Mouse (Mus musculus) testis, postnatal 10 days (tissue): ENCODE results near the gene Ap2a1.

ENCODE experiments used
- DNase-seq: peaks from one replicate; pipeline ENCODE4 v3.0.0; 2021; ENCODE audit warnings: low spot score

Gene Ap2a1

GRCm38 (mm10) chr7:44929204-44930151 lies at the start of gene Ap2a1:
TSS of gene Ap2a1 (minus strand) at chr7:44929496.
- peak; percentile 99 for DNase-seq

- no peak for DNase-seq
These were observed 49.0 kb upstream of the Ap2a1 start for GRCm38 (mm10) chr7:44978300-44978699.

GRCm38 (mm10) chr7:44975117-44975419 lies 45.8 kb upstream of the Ap2a1 start:
- DNase-seq: no peak

- DNase-seq: peak; percentile 89
These were observed 45.3 kb upstream of the Ap2a1 start, which contains the start of gene Cpt1c for GRCm38 (mm10) chr7:44974383-44975116. TSS of gene Cpt1c (minus strand) at chr7:44974851.

- DNase-seq: no peak
These were observed 44.3 kb upstream of the Ap2a1 start for GRCm38 (mm10) chr7:44973415-44974130.

- no peak for DNase-seq
These were observed 41.8 kb upstream of the Ap2a1 start for GRCm38 (mm10) chr7:44971142-44971541.

GRCm38 (mm10) chr7:44970231-44970691 lies 41.0 kb upstream of the Ap2a1 start:
- peak; percentile 88 for DNase-seq

- no peak for DNase-seq
These were observed 37.3 kb upstream of the Ap2a1 start for GRCm38 (mm10) chr7:44966638-44967037.

GRCm38 (mm10) chr7:44965975-44966374 lies 36.7 kb upstream of the Ap2a1 start:
- peak; percentile 54 for DNase-seq

- DNase-seq: no peak
These were observed 35.7 kb upstream of the Ap2a1 start for GRCm38 (mm10) chr7:44964990-44965389.

- DNase-seq: no peak
These were observed 33.5 kb upstream of the Ap2a1 start for GRCm38 (mm10) chr7:44962831-44963230.

GRCm38 (mm10) chr7:44962337-44962736 lies 33.0 kb upstream of the Ap2a1 start:
- DNase-seq: no peak

- DNase-seq: no peak
These were observed 31.2 kb upstream of the Ap2a1 start for GRCm38 (mm10) chr7:44960512-44960910.

GRCm38 (mm10) chr7:44959874-44960511 lies 30.7 kb upstream of the Ap2a1 start:
- peak; percentile 46 for DNase-seq

- peak; percentile 40 for DNase-seq
These were observed 30.0 kb upstream of the Ap2a1 start for GRCm38 (mm10) chr7:44959281-44959680.

GRCm38 (mm10) chr7:44958208-44958607 lies 28.9 kb upstream of the Ap2a1 start:
- peak; percentile 65 for DNase-seq

GRCm38 (mm10) chr7:44957183-44957835 lies 28.0 kb upstream of the Ap2a1 start:
- DNase-seq: peak; percentile 57

GRCm38 (mm10) chr7:44956266-44956665 lies 27.0 kb upstream of the Ap2a1 start:
- peak; percentile 47 for DNase-seq

- no peak for DNase-seq
These were observed 26.3 kb upstream of the Ap2a1 start for GRCm38 (mm10) chr7:44955628-44956027.

GRCm38 (mm10) chr7:44954091-44954885 lies 25.0 kb upstream of the Ap2a1 start:
- peak; percentile 48 for DNase-seq
